Mouse (Mus musculus) kidney, postnatal 0 days (tissue): ENCODE data around the gene Rbm15b. TPM values are rescaled to one million over a fixed set of nuclear protein-coding genes. Genes with fewer than 3 reads are reported as not detected.

ENCODE experiments used
- ATAC-seq: fragments of 200-750 bp; cut with Nextera tagmentation; replicated peaks from 2 replicates; pipeline ENCODE4 v1.8.0; 2017; ENCODE audit warnings: low read depth, moderate number of reproducible peaks, moderate TSS enrichment, moderate library complexity; ENCODE audit not compliant: low FRiP score
- DNase-seq: peaks from one replicate; pipeline ENCODE4 v3.0.0-alpha.2; 2016; ENCODE audit warnings: low spot score
- H3K27ac ChIP-seq: fragments of 300-500 bp; sonication (generic); 2 replicates; pipeline ENCODE4 v1.5.1; 2014; ENCODE audit warnings: mild to moderate bottlenecking
- H3K27me3 ChIP-seq: fragments of 300-500 bp; sonication (generic); 2 replicates; pipeline ENCODE4 v1.6.1; 2014; ENCODE audit warnings: low read length, mixed read lengths; ENCODE audit not compliant: insufficient read depth
- H3K36me3 ChIP-seq: fragments of 300-500 bp; sonication (generic); 2 replicates; pipeline ENCODE4 v1.6.1; 2014; ENCODE audit warnings: low read length, mixed read lengths; ENCODE audit not compliant: insufficient read depth
- H3K4me1 ChIP-seq: fragments of 300-500 bp; sonication (generic); replicated peaks from 2 replicates; pipeline ENCODE4 v1.6.1; 2014; ENCODE audit warnings: antibody characterized with exemption, low read length, mixed read lengths; ENCODE audit not compliant: insufficient read depth
- H3K4me2 ChIP-seq: fragments of 300-500 bp; sonication (generic); 2 replicates; pipeline ENCODE4 v1.6.1; 2014; ENCODE audit warnings: mild to moderate bottlenecking, low read length, moderate library complexity, mixed read lengths
- H3K4me3 ChIP-seq: fragments of 300-500 bp; sonication (generic); replicated peaks from 2 replicates; pipeline ENCODE4 v1.5.1; 2014; ENCODE audit warnings: low read depth, low read length
- H3K9ac ChIP-seq: fragments of 300-500 bp; sonication (generic); 2 replicates; pipeline ENCODE4 v1.6.1; 2014; ENCODE audit warnings: low read depth, low read length
- H3K9me3 ChIP-seq: fragments of 300-500 bp; sonication (generic); replicated peaks from 2 replicates; pipeline ENCODE4 v1.6.1; 2016; ENCODE audit warnings: low read length, inconsistent platforms, mixed read lengths
- CTCF ChIP-seq: IDR thresholded peaks from 2 replicates; pipeline ENCODE4 v1.5.1; 2016; ENCODE audit warnings: antibody characterized with exemption, low read depth, mild to moderate bottlenecking, moderate library complexity
- WGBS: fragments of 180-500 bp; shearing (Covaris S2); extraction: QIAGEN DNeasy Blood & Tissue Kit; methylation state at CpG from one replicate; pipeline ENCODE4 v1.1.7; 2014; 5-methylcytosine and 5-hydroxymethylcytosine counted together
- polyA plus RNA-seq: library from polyadenylated mRNA; unstranded; fragments of >200 nt; fragmentation: Nextera tagmentation; extraction: Ambion mirVana; gene quantifications from 2 replicates; pipeline ENCODE4 v1.2.1, GENCODE M21; 2015

Rbm15b gene
- 6.7 and 8.4 TPM in 2 replicates for polyA plus RNA-seq

GRCm38 (mm10) chr9:106886828-106887702 lies at the start of gene Rbm15b:
Rbm15b (minus strand) TSS chr9:106887428.
- H3K9ac ChIP-seq, result peak within 1 kb of the TSS; percentile 97
- DNase-seq (peak; percentile 99), ATAC-seq (peak; percentile 83)
- peak; percentile 85 for TF ChIP-seq CTCF
- peak within 1 kb of the TSS; percentile 91 for H3K4me2 ChIP-seq
- no peaks in the 10 kb centered on the region for H3K9me3 ChIP-seq
- WGBS, result 2% methylated on average over 83 of the region's 101 CpGs
- H3K4me3 ChIP-seq, result peak within 1 kb of the TSS; percentile 94
- H3K36me3 ChIP-seq, result peaks cover 36% of the 10 kb centered on the region
- H3K4me1 ChIP-seq, result peaks cover 34% of the 10 kb centered on the region
- H3K27ac ChIP-seq, result peak within 1 kb of the TSS; percentile 83
- no peaks in the 10 kb centered on the region for H3K27me3 ChIP-seq

- Histone ChIP-seq H3K27me3 (no peaks in the 10 kb centered on the region), H3K4me3 (no peak overlapping the region), H3K27ac (no peak overlapping the region), H3K4me2 (no peak overlapping the region), H3K4me1 (no peaks in the 10 kb centered on the region), H3K9ac (no peak overlapping the region), H3K36me3 (no peaks in the 10 kb centered on the region), H3K9me3 (no peaks in the 10 kb centered on the region)
- no peak for DNase-seq
- TF ChIP-seq CTCF, result no peak
- 76% methylated on average over 1 of the region's 1 CpGs for WGBS
- no peak for ATAC-seq
Observed at GRCm38 (mm10) chr9:106934998-106935397, 47.8 kb upstream of the Rbm15b start.

DNA sequence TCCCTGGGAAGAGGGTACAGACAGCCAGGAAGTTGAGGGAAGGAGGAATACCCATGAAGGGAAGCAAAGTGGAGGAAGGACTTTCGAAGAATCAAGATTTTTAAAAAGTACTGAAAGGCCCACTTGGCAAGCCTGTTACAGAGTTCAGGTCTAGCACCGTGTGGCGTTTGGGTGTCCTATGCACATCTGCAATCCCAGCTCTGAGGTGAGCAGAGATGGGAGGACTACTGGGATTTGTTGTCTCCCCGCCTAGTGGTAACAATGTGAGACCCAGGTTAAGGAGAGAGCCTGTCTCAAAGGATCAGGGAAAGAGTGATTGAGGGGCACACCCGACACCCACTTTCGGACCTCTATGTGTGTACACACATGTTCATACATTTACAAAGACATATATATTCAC lies 27.6 kb upstream of the Rbm15b start:
- H3K27me3 ChIP-seq, result no peaks in the 10 kb centered on the region
- H3K9ac ChIP-seq, result no peak overlapping the region
- ATAC-seq (no peak), DNase-seq (no peak)
- no peak overlapping the region for H3K4me3 ChIP-seq
- WGBS, result 86% methylated on average over 6 of the region's 6 CpGs
- H3K36me3 ChIP-seq, result no peaks in the 10 kb centered on the region
- H3K27ac ChIP-seq, result no peak overlapping the region
- H3K9me3 ChIP-seq, result no peaks in the 10 kb centered on the region
- no peak for TF ChIP-seq CTCF
- no peaks in the 10 kb centered on the region for H3K4me1 ChIP-seq
- H3K4me2 ChIP-seq, result no peak overlapping the region

- H3K36me3 ChIP-seq, result no peaks in the 10 kb centered on the region
- no peaks in the 10 kb centered on the region for H3K27me3 ChIP-seq
- no peaks in the 10 kb centered on the region for H3K9me3 ChIP-seq
- 5% methylated on average over 1 of the region's 1 CpGs for WGBS
- no peaks in the 10 kb centered on the region for H3K4me1 ChIP-seq
- no peak overlapping the region for H3K27ac ChIP-seq
- peak; percentile 49 for DNase-seq
- no peak overlapping the region for H3K4me3 ChIP-seq
- H3K9ac ChIP-seq, result no peak overlapping the region
- H3K4me2 ChIP-seq, result no peak overlapping the region
- peak; percentile 58 for TF ChIP-seq CTCF
- no peak for ATAC-seq
Observed at GRCm38 (mm10) chr9:106913759-106914158, 26.5 kb upstream of the Rbm15b start.

- DNase-seq (no peak), ATAC-seq (no peak)
- Histone ChIP-seq H3K4me2 (no peak overlapping the region), H3K4me1 (no peaks in the 10 kb centered on the region), H3K4me3 (no peak overlapping the region), H3K9ac (no peak overlapping the region), H3K27ac (no peak overlapping the region), H3K27me3 (no peaks in the 10 kb centered on the region), H3K9me3 (no peaks in the 10 kb centered on the region), H3K36me3 (no peaks in the 10 kb centered on the region)
- TF ChIP-seq CTCF, result no peak
- whole genome bisulfite sequencing, result 79% methylated on average over 1 of the region's 1 CpGs
Observed at GRCm38 (mm10) chr9:106911624-106912023, 24.4 kb upstream of the Rbm15b start.

DNA sequence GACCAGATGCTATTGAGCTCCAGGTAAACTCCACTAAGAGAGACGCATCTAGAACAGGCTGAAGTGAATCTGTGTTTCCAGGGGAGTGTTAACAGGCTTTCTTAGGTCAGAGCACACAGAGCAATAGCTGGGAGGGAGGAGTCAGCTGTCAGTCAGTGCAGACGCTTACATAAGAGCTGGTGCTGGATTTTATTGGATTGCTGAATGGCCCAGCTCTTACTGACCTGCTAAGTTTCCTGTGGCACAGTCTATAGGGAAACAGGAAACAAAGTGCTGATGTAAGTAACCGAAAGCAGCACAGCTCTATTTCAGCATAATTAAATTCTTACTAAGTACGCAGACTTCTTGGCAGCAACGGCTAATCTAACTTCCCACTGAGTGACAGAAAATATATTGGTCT lies 21.5 kb upstream of the Rbm15b start:
- no peak for ATAC-seq
- H3K4me2 ChIP-seq, result no peak overlapping the region
- no peaks in the 10 kb centered on the region for H3K4me1 ChIP-seq
- no peak overlapping the region for H3K9ac ChIP-seq
- H3K9me3 ChIP-seq, result no peaks in the 10 kb centered on the region
- no peak for TF ChIP-seq CTCF
- H3K36me3 ChIP-seq, result no peaks in the 10 kb centered on the region
- peak; percentile 23 for DNase-seq
- H3K27ac ChIP-seq, result no peak overlapping the region
- 21% methylated on average over 5 of the region's 5 CpGs for WGBS
- no peak overlapping the region for H3K4me3 ChIP-seq
- H3K27me3 ChIP-seq, result no peaks in the 10 kb centered on the region

DNA sequence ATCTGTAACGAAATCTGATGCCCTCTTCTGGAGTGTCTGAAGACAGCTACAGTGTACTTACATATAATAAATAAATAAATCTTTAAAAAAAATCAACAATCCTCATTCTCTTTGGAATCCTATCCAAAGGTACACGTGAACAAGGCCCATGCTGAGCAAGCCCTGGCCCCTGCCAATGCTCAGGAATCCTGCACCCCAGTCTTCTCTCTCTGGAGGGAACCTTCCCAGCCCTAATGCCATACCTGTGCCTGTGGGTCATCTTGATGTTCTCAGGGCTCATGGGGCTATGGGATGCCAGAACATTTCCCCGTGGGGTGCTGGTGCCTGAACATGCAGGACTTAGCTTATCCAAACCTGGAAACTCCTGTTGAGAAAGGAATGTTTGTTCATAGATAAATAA lies 20.9 kb upstream of the Rbm15b start:
- Histone ChIP-seq H3K9ac (no peak overlapping the region), H3K4me2 (no peak overlapping the region), H3K4me3 (no peak overlapping the region), H3K4me1 (no peaks in the 10 kb centered on the region), H3K9me3 (no peaks in the 10 kb centered on the region), H3K27ac (no peak overlapping the region), H3K36me3 (no peaks in the 10 kb centered on the region), H3K27me3 (no peaks in the 10 kb centered on the region)
- no peak for TF ChIP-seq CTCF
- DNase-seq (no peak), ATAC-seq (no peak)
- 88% methylated on average over 3 of the region's 3 CpGs for WGBS
